Mouse (Mus musculus): Measurements from ENCODE around the gene Nkx2-1. TPM values are rescaled to one million over a fixed set of nuclear protein-coding genes. Genes with fewer than 3 reads are reported as not detected.
"Not testable (repeated sequence)": the region's sequence is repeated elsewhere in the genome, so short reads cannot be mapped to it uniquely, and the experiment has no call there.

Gene Nkx2-1
- polyA plus RNA-seq, 2 experiments: not detected

DNA sequence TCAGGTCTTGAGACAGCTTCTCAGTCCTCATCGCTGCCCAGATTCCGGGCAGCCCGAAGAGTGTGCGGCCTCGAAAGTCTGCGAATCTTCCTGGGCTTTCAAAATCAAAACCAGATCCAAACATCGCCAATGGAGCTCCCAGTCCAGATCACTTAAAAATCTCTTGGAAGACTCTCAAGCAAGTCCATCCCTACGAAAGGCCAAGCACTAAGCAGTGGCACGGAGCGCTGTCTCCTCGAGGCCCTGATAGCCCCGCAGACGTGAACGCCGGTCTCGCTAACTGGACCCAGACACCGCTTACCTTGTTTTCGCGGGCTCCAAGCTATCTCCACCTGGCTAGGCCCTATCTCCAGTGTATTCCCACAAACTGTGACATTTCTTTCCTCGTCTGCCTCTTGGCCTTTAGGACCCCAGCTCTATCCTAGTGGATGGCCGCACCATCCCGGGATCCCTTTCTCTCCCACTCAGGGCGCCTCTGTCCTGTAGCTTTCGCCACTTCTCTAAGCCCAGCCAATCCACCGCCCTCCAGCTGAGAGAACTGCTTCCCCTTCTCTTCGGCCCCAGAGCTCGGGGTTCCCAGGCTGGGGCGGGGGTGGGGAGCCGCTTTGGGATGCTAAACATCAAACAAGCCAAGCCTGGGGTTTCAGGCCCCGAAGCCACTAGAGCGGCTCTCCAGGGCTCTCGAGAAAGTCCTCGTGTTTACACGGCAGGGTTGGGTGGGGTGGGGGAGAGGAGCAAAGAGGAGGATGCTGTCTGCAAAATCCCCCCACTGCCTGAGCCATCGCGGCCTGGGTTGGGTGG, 7.6 kb downstream of the Nkx2-1 start:
- no peak overlapping the region for H3K9ac ChIP-seq (replicated peaks)
- ATAC-seq (ENCODE audit: insufficient read depth): no peak
- H3K36me3 ChIP-seq (replicated peaks; ENCODE audit: control insufficient read depth, insufficient read depth, low read depth): no peaks in the 10 kb centered on the region
- H3K27ac ChIP-seq: no peak overlapping the region
- no peak for TF ChIP-seq CTCF (IDR thresholded peaks at IDR 0.05; ENCODE audit: low read depth)
- TF ChIP-seq EP300 (IDR thresholded peaks at IDR 0.05; ENCODE audit: low read depth): no peak
- 2% methylated on average over 36 of the region's 36 CpGs for WGBS (ENCODE audit: insufficient replicate concordance)
- peaks cover 94% of the 10 kb centered on the region for H3K27me3 ChIP-seq (ENCODE audit: control insufficient read depth, insufficient read depth, low read length)
- no peaks in the 10 kb centered on the region for H3K9me3 ChIP-seq (ENCODE audit: control insufficient read depth, low read length)
- H3K4me3 ChIP-seq (ENCODE audit: insufficient read depth in 1 of 2, low read depth in 2 of 2, low read length in 2 of 2): no peak overlapping the region
- no peaks in the 10 kb centered on the region for H3K4me1 ChIP-seq (replicated peaks; ENCODE audit: control insufficient read depth in 2 of 2, insufficient read depth in 2 of 2, low read length in 1 of 2)
- H3K4me2 ChIP-seq (ENCODE audit: low read depth): no peak overlapping the region
- DNase-seq (ENCODE audit: low read depth in 3 of 3, low spot score in 3 of 3): no peak

GRCm38 (mm10) chr12:56528034-56528570, 8.6 kb downstream of the Nkx2-1 start:
- Histone ChIP-seq H3K27me3 (ENCODE audit: control insufficient read depth, insufficient read depth, low read length) (peaks cover 93% of the 10 kb centered on the region), H3K9me3 (ENCODE audit: control insufficient read depth, low read length) (no peaks in the 10 kb centered on the region), H3K4me2 (ENCODE audit: low read depth) (no peak overlapping the region), H3K4me3 (ENCODE audit: insufficient read depth in 1 of 2, low read depth in 2 of 2, low read length in 2 of 2) (no peak overlapping the region), H3K27ac (no peak overlapping the region), H3K36me3 (replicated peaks; ENCODE audit: control insufficient read depth, insufficient read depth, low read depth) (no peaks in the 10 kb centered on the region), H3K4me1 (replicated peaks; ENCODE audit: control insufficient read depth in 2 of 2, insufficient read depth in 2 of 2, low read length in 1 of 2) (no peaks in the 10 kb centered on the region), H3K9ac (replicated peaks) (no peak overlapping the region)
- TF ChIP-seq EP300 (IDR thresholded peaks at IDR 0.05; ENCODE audit: low read depth) (no peak), CTCF (IDR thresholded peaks at IDR 0.05; ENCODE audit: low read depth) (no peak)
- ATAC-seq (ENCODE audit: insufficient read depth) (no peak), DNase-seq (ENCODE audit: low read depth in 3 of 3, low spot score in 3 of 3) (no peak)
- WGBS (ENCODE audit: insufficient replicate concordance): 2% methylated on average over 8 of the region's 8 CpGs

DNA sequence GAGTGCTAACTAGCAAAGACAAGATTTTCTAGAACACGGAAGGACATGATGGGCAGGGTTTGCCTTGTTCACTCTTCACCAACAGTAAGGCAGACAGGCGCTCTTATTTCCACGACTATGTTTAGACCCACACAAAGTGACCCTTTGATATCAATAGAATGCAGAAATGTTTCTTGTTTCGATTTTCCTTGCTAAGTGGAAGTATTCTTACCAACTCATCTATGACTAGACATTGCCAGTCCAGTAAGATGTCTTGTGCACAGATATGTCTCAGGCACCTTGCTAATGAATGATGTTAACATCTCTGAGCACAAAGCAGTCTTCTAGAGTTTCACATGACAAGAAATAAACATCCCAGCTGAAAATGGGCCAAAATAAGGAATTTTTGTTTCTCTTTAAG, 9.6 kb downstream of the Nkx2-1 start:
- WGBS (ENCODE audit: insufficient replicate concordance): 12% methylated on average over 4 of the region's 4 CpGs
- TF ChIP-seq EP300 (IDR thresholded peaks at IDR 0.05; ENCODE audit: low read depth) (no peak), CTCF (IDR thresholded peaks at IDR 0.05; ENCODE audit: low read depth) (no peak)

GRCm38 (mm10) chr12:56525219-56525797, 11.4 kb downstream of the Nkx2-1 start:
- peaks cover 92% of the 10 kb centered on the region for H3K27me3 ChIP-seq (ENCODE audit: control insufficient read depth, insufficient read depth, low read length)
- WGBS (ENCODE audit: insufficient replicate concordance): 10% methylated on average over 8 of the region's 16 CpGs

More for the DNA sequence above, 9.6 kb downstream of the Nkx2-1 start:
- H3K4me1 ChIP-seq (replicated peaks; ENCODE audit: control insufficient read depth in 2 of 2, insufficient read depth in 2 of 2, low read length in 1 of 2): no peaks in the 10 kb centered on the region
- H3K9me3 ChIP-seq (ENCODE audit: control insufficient read depth, low read length): no peaks in the 10 kb centered on the region
- no peak overlapping the region for H3K4me3 ChIP-seq (ENCODE audit: insufficient read depth in 1 of 2, low read depth in 2 of 2, low read length in 2 of 2)
- H3K9ac ChIP-seq (replicated peaks): no peak overlapping the region
- peaks cover 95% of the 10 kb centered on the region for H3K27me3 ChIP-seq (ENCODE audit: control insufficient read depth, insufficient read depth, low read length)
- ATAC-seq (ENCODE audit: insufficient read depth) (no peak), DNase-seq (ENCODE audit: low read depth in 3 of 3, low spot score in 3 of 3) (no peak)
- H3K27ac ChIP-seq: no peak overlapping the region
- no peak overlapping the region for H3K4me2 ChIP-seq (ENCODE audit: low read depth)
- no peaks in the 10 kb centered on the region for H3K36me3 ChIP-seq (replicated peaks; ENCODE audit: control insufficient read depth, insufficient read depth, low read depth)

DNA sequence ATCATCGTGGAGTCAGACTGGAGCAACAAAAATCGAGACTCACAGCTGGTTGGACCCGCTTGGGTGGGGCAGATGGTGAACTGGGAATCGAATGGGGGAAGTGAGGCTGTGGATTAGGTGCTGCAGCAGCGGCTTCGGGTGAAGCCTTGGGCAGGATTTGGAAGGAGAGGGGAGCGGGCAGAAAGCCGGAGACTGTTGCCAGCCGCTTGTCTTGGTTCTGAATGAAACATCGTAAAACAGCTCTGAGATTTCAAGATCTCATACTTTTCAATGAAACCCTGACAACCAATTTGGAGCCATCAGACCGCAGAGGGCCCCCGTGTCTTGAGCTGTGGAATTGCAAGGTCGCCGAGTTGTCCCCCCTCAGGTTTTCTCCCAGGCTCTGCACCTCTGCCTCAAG, 12.5 kb downstream of the Nkx2-1 start:
- no peaks in the 10 kb centered on the region for H3K9me3 ChIP-seq (ENCODE audit: control insufficient read depth, low read length)
- no peak for ATAC-seq (ENCODE audit: insufficient read depth)
- H3K4me1 ChIP-seq (replicated peaks; ENCODE audit: control insufficient read depth in 2 of 2, insufficient read depth in 2 of 2, low read length in 1 of 2): no peaks in the 10 kb centered on the region
- no peak overlapping the region for H3K27ac ChIP-seq
- H3K9ac ChIP-seq (replicated peaks): no peak overlapping the region
- TF ChIP-seq CTCF (IDR thresholded peaks at IDR 0.05; ENCODE audit: low read depth): no peak
- TF ChIP-seq EP300 (IDR thresholded peaks at IDR 0.05; ENCODE audit: low read depth): no peak
- no peak overlapping the region for H3K4me2 ChIP-seq (ENCODE audit: low read depth)
- H3K27me3 ChIP-seq (ENCODE audit: control insufficient read depth, insufficient read depth, low read length): peaks cover 92% of the 10 kb centered on the region
- H3K4me3 ChIP-seq (ENCODE audit: insufficient read depth in 1 of 2, low read depth in 2 of 2, low read length in 2 of 2): no peak overlapping the region
- no peaks in the 10 kb centered on the region for H3K36me3 ChIP-seq (replicated peaks; ENCODE audit: control insufficient read depth, insufficient read depth, low read depth)
- DNase-seq (ENCODE audit: low read depth in 3 of 3, low spot score in 3 of 3): no peak
- 9% methylated on average over 14 of the region's 14 CpGs for WGBS (ENCODE audit: insufficient replicate concordance)

More at GRCm38 (mm10) chr12:56525219-56525797, 11.4 kb downstream of the Nkx2-1 start:
- not testable (repeated sequence) for ATAC-seq (ENCODE audit: insufficient read depth); H3K27ac ChIP-seq; H3K4me2 ChIP-seq (ENCODE audit: low read depth); H3K4me3 ChIP-seq (ENCODE audit: insufficient read depth in 1 of 2, low read depth in 2 of 2, low read length in 2 of 2); H3K36me3 ChIP-seq (replicated peaks; ENCODE audit: control insufficient read depth, insufficient read depth, low read depth); H3K9ac ChIP-seq (replicated peaks); H3K4me1 ChIP-seq (replicated peaks; ENCODE audit: control insufficient read depth in 2 of 2, insufficient read depth in 2 of 2, low read length in 1 of 2); H3K9me3 ChIP-seq (ENCODE audit: control insufficient read depth, low read length); DNase-seq (ENCODE audit: low read depth in 3 of 3, low spot score in 3 of 3)

Measured in liver, embryonic 14.5 days (tissue).